19 mouse cellular contexts compared by ENCODE assay signal in genomic region chr11:42754481-42755272, GRCm38 (mm10).
DNase-seq lines count a peak whose midpoint lies in the region; ATAC-seq lines count a peak whose summit lies in the region.
"Had no signal": no experiment of that assay in that cellular context is flagged by ENCODE, and none has a peak within 500 bp of the region (broad histone marks: within the 10 kb centered on the region; RNA-seq: fewer than 3 reads in every experiment).

No protein-coding gene starts in this region.

- ATAC-seq in midbrain, embryonic 14.5 days (ENCODE audit: low FRiP score, low TSS enrichment): no peak
- no peak for ATAC-seq in midbrain, embryonic 11.5 days (ENCODE audit: low FRiP score)
- ATAC-seq in megakaryocyte-erythroid progenitor cell, adult 5-6 weeks (replicated peaks; ENCODE audit: low FRiP score, low TSS enrichment, poor library complexity, severe bottlenecking): no peak
- ATAC-seq: forebrain, postnatal 0 days; midbrain, embryonic 16.5 days had no signal

- no peaks in the 10 kb centered on the region for H3K9me3 ChIP-seq in midbrain, embryonic 14.5 days (ENCODE audit: control insufficient read depth, low read length)
- H3K9me3 ChIP-seq in midbrain, embryonic 11.5 days (ENCODE audit: control insufficient read depth, low read length): no peaks in the 10 kb centered on the region
- H3K9me3 ChIP-seq: heart, embryonic 15.5 days had no signal

- H3K4me3 ChIP-seq in midbrain, embryonic 14.5 days (replicated peaks; ENCODE audit: low read depth, low read length): no peak overlapping the region
- H3K4me3 ChIP-seq in midbrain, embryonic 11.5 days (ENCODE audit: low read depth, low read length): no peak overlapping the region
- H3K4me3 ChIP-seq: erythroblast, embryonic 14.5 days; gastrocnemius, adult 2 months; heart, embryonic 15.5 days had no signal

- peak; percentile 28 for DNase-seq in midbrain, embryonic 14.5 days
- no peak for DNase-seq in midbrain, embryonic 11.5 days (ENCODE audit: low spot score, missing footprints)
- DNase-seq in cerebellum, adult 11-12 months: peak; percentile 97
- DNase-seq in cerebellum, postnatal 14 days: peak; percentile 82 to 90
- peak; percentile 13 for DNase-seq in retina, adult 2 months (ENCODE audit: low read depth, low spot score)
- DNase-seq in layer of hippocampus, adult 8-10 months (ENCODE audit: low spot score in 2 of 2): no peak
- no peak for DNase-seq in layer of hippocampus, postnatal 25 days (ENCODE audit: extremely low spot score in 1 of 2, low spot score in 1 of 2)
- DNase-seq: forebrain, postnatal 0 days; heart, adult 18-20 months; kidney, adult 8-10 months; layer of hippocampus, postnatal 36 days; lung, adult 2 months; lung, postnatal 4 days had no signal

- H3K36me3 ChIP-seq in midbrain, embryonic 14.5 days (ENCODE audit: control insufficient read depth, insufficient read depth, low read length): no peaks in the 10 kb centered on the region
- no peaks in the 10 kb centered on the region for H3K36me3 ChIP-seq in midbrain, embryonic 11.5 days (ENCODE audit: control insufficient read depth, insufficient read depth, low read length)
- H3K36me3 ChIP-seq: heart, embryonic 15.5 days had no signal

- 67% methylated on average over 6 of the region's 6 CpGs for WGBS in midbrain, embryonic 14.5 days
- WGBS in midbrain, embryonic 11.5 days: 71% methylated on average over 6 of the region's 6 CpGs

- no peaks in the 10 kb centered on the region for H3K4me1 ChIP-seq in midbrain, embryonic 14.5 days (ENCODE audit: control insufficient read depth, insufficient read depth, low read length)
- no peaks in the 10 kb centered on the region for H3K4me1 ChIP-seq in midbrain, embryonic 11.5 days (ENCODE audit: control insufficient read depth, insufficient read depth, low read length)
- H3K4me1 ChIP-seq: heart, embryonic 15.5 days had no signal

- H3K9ac ChIP-seq in midbrain, embryonic 14.5 days (replicated peaks; ENCODE audit: low read length): no peak overlapping the region
- no peak overlapping the region for H3K9ac ChIP-seq in midbrain, embryonic 11.5 days (ENCODE audit: low read length)
- H3K9ac ChIP-seq: forebrain, postnatal 0 days; heart, embryonic 15.5 days had no signal

- H3K27ac ChIP-seq in midbrain, embryonic 14.5 days (replicated peaks; ENCODE audit: low read depth, low read length): no peak overlapping the region
- no peak overlapping the region for H3K27ac ChIP-seq in midbrain, embryonic 11.5 days (ENCODE audit: low read depth, low read length)
- H3K27ac ChIP-seq: gastrocnemius, adult 2 months; heart, embryonic 15.5 days had no signal

- no peaks in the 10 kb centered on the region for H3K27me3 ChIP-seq in midbrain, embryonic 14.5 days (ENCODE audit: control insufficient read depth, insufficient read depth, low read length)
- no peaks in the 10 kb centered on the region for H3K27me3 ChIP-seq in midbrain, embryonic 11.5 days (ENCODE audit: control insufficient read depth, insufficient read depth, low read length)
- H3K27me3 ChIP-seq: heart, embryonic 15.5 days had no signal

- H3K4me2 ChIP-seq in midbrain, embryonic 14.5 days (ENCODE audit: low read length): no peak overlapping the region
- H3K4me2 ChIP-seq in midbrain, embryonic 11.5 days: no peak overlapping the region
- H3K4me2 ChIP-seq: heart, embryonic 15.5 days; liver, embryonic 11.5 days had no signal

Comparison
In these comparisons a context has a peak if more than half of its experiments do, and no peak if none do; other contexts are left out.
1. DNase-seq: peak in midbrain, embryonic 14.5 days (single experiment), cerebellum, adult 11-12 months (single experiment), cerebellum, postnatal 14 days (2 of 2) and retina, adult 2 months (single experiment); none in midbrain, embryonic 11.5 days (single experiment), layer of hippocampus, adult 8-10 months (0 of 2) and layer of hippocampus, postnatal 25 days (0 of 2).